Comparison of ENCODE assay signal across 13 mouse cellular contexts in the genomic region with DNA sequence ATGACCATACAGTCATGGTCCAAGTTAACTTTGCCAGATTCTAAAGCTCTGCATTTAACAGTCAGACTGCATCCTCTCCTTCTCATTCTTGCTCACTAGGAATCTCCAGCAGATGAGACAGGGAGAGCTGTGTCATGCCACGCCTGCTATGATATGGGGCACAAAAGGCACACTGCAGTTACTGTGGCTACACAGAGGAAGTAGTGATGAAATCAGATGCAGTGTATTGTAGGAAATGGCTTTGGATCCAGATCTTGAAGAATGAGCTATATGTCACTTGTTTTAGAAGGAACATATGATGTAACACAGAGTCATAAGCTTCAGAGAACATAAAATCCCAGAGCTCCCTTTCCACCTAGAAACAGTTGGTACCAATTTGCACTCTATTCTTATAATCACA.
"Had no signal": no experiment of that assay in that cellular context is flagged by ENCODE, and none has a peak within 500 bp of the region (broad histone marks: within the 10 kb centered on the region; RNA-seq: fewer than 3 reads in every experiment).

No protein-coding gene starts in this region.

- H3K9me3 ChIP-seq: limb, embryonic 12.5 days; megakaryocyte, embryonic 14.5 days; midbrain, embryonic 15.5 days had no signal

- H3K9ac ChIP-seq: limb, embryonic 12.5 days; liver, embryonic 14.5 days; midbrain, embryonic 15.5 days had no signal

- H3K27me3 ChIP-seq: limb, embryonic 12.5 days; megakaryocyte, embryonic 14.5 days; midbrain, embryonic 15.5 days had no signal

- H3K36me3 ChIP-seq: limb, embryonic 12.5 days; midbrain, embryonic 15.5 days had no signal

- H3K4me1 ChIP-seq: limb, embryonic 12.5 days; midbrain, embryonic 15.5 days had no signal

- H3K4me3 ChIP-seq: left cerebral cortex, adult 2 months; limb, embryonic 12.5 days; megakaryocyte, embryonic 14.5 days; midbrain, embryonic 15.5 days had no signal

- DNase-seq: kidney, adult 18-20 months; kidney, postnatal 10 days; kidney, postnatal 4 days; liver; lung, adult 18-20 months; thymus, postnatal 4 days had no signal

- H3K27ac ChIP-seq: left cerebral cortex, adult 2 months; limb, embryonic 12.5 days; liver, embryonic 14.5 days; midbrain, embryonic 15.5 days; stomach, postnatal 0 days had no signal

- ATAC-seq: midbrain, embryonic 15.5 days had no signal

- H3K4me2 ChIP-seq: limb, embryonic 12.5 days; midbrain, embryonic 11.5 days; midbrain, embryonic 15.5 days had no signal
